Mouse (Mus musculus) liver, postnatal 0 days (tissue): Measurements from ENCODE around the gene Fbxl4.

Experiments used
- CTCF ChIP-seq: sonication (generic); IDR thresholded peaks from 2 replicates; pipeline ENCODE4 v1.5.1; 2016; ENCODE audit warnings: antibody characterized with exemption, low read depth
- EP300 ChIP-seq: IDR thresholded peaks from 2 replicates; pipeline ENCODE4 v1.6.1; 2016; ENCODE audit warnings: antibody characterized with exemption, low read depth, mild to moderate bottlenecking

GRCm38 (mm10) chr4:22480858-22481205, 123.5 kb downstream of the Fbxl4 start:
- TF ChIP-seq CTCF (no peak), EP300 (no peak)
